Mouse (Mus musculus) frontal cortex, adult (tissue): ENCODE data around the gene Gna13.
A peak's percentile ranks its signal among the peaks of the same experiment; 100 is the strongest.

Experiments
- ATAC-seq: cut with Nextera tagmentation; 2 replicates; pipeline ENCODE4 v1.9.2; 2017; ENCODE audit warnings: mild to moderate bottlenecking, moderate library complexity, mixed read lengths; ENCODE audit not compliant: low TSS enrichment

Gna13 gene

GRCm38 (mm10) chr11:109375412-109375811 lies 12.8 kb downstream of the Gna13 start:
- ATAC-seq = no peak

- ATAC-seq = peak; percentile 63; the same call in 1 of the 2 replicates
Observed at GRCm38 (mm10) chr11:109376484-109377143, 14.0 kb downstream of the Gna13 start.

GRCm38 (mm10) chr11:109377477-109377876 lies 14.8 kb downstream of the Gna13 start:
- no peak for ATAC-seq

- no peak for ATAC-seq
Observed at GRCm38 (mm10) chr11:109378051-109378450, 15.4 kb downstream of the Gna13 start.

DNA sequence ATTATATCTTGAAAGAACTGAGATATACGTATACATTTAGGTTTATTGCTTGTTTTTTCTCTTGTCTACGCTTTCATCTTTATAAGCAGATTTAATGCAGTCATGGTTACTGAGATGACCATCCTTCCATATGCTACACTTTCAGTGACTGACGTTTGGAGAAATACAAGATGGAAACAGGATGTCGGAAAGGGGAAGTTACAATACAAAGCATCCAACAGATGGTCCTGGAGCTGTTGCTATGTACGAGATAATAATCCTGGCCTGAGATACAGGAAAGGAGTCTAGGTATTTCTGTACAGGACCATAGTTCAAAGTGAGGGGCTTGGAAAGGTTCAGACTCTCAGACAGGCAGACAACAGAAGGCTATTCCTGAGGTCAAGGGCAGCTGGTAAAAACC lies 18.0 kb downstream of the Gna13 start:
- ATAC-seq = no peak

DNA sequence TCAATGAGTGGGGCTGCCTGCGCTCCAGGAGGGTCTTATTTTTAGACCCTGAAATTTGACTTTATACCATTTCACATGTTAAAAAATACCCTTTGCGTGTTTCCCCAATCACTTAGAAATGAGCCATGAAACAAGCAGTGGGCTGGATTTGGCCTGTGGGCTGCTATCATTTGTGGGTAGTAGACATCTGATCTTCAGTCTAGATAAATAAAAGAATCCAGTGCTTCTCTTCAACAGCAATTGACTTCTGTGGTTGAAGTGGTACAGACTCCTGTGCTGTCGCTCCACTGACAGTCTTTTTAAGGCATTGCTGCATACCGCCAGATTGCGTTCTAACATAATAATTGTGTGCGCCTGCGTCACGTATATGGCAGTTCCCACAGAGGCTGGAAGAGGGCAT lies 22.7 kb downstream of the Gna13 start:
- peak; percentile 41; the same call in 1 of the 2 replicates for ATAC-seq

DNA sequence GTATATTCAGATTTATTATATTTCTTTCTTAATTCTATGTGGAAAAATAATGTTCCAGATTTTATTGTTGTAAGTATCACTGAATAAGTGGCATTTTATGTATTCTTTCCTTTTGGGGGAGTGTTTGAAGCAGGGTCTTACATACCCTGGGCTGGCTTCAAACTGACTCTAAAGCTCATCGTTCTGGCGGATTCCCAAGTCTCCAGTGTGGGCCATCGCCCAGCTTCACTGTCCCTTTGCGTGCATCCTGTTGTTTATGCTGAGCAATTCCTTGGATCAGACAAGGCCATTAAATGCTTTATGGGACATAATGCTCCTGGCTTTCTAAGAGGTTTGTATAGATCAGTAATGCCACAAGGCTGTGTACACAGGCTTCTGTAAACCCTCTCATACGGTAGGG lies 26.4 kb downstream of the Gna13 start:
- no peak for ATAC-seq

DNA sequence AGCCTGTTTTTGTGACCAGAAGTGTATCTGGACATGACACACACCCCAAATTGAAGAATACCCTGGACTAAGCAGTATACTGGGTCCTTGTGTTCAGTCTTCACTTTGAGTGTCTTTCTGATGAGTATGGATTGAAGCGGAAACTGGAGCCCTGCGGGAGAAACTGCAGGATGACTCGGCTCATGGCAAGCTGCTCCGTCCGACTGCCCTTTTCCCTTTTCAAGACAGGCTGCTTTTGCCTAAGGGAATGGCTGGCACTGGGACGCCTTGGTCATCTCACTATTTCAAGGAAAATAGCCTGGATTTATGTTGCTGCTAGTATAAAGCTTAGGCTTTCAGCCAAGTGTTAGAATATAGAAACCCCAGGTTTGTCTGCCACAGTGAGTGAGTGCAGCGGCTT lies 28.6 kb downstream of the Gna13 start:
- no peak for ATAC-seq

- ATAC-seq = no peak
Observed at GRCm38 (mm10) chr11:109391760-109392159, 29.1 kb downstream of the Gna13 start.

DNA sequence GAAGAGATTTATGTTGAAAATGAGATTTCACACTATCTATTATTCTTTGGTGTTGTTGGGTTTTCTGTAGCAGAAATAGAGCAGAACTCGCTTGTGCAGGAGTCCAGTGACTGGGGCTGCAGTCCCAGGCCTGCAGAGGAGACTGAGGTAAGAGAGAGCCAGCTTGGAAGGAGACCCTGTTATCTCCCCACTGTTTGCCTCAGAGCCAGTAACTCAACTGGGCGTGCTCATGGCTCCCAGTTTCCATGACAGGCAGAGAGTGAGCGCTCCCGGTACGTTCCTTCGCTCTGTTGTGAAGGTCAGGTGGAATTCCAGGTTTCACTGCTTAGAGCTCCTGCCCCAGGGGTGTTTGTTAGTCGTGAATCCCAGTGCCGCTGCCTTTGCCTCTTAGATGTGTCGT lies 30.0 kb downstream of the Gna13 start:
- no peak for ATAC-seq

GRCm38 (mm10) chr11:109394758-109395157 lies 32.1 kb downstream of the Gna13 start:
- ATAC-seq = peak; percentile 55

DNA sequence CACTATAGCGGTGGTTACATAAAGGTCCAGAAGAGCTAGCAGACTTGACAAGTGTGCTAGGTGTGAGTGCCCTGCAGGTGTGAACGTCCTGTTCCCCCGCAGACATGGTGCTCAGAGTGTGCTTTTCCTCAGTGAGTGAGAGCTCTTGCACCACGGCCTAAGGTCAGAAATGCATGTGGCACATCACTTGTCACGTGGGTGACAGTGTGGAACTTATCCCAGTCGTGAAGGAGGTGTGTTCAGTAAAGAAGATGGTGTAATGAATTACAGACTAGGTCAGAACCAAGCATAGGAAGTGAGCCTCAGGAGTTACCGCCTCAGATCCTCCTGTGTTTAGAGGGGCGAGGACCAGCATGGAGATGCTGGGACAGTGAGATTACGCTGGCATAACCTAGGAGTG lies 32.7 kb downstream of the Gna13 start:
- ATAC-seq = no peak

- no peak for ATAC-seq
Observed at GRCm38 (mm10) chr11:109406431-109406830, 43.8 kb downstream of the Gna13 start.

GRCm38 (mm10) chr11:109410197-109410980 lies 47.8 kb downstream of the Gna13 start:
- ATAC-seq = no peak

DNA sequence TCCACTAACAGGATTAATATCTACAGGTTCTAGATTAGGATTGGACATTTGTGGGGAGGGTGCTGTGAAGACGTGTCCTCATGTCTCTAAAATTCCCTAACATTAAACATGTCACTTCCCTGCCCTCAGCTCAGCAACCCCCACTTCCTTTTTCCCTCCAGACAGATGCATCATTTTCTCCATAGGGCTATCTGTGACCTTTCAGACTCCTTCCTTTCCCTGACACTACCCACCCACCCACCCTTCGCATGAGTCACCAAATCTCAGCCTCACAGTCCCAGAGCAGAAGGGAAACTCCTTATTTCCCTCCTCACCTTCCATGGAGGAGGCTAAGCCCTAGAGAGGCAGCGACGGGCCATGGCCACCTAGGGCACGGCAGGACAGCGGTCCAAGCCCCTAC lies 51.0 kb downstream of the Gna13 start, which contains the start of gene 9930022D16Rik:
Gene 9930022D16Rik (plus strand): TSS at position 301 of the 400 bp plus-strand sequence.
- no peak for ATAC-seq

- no peak for ATAC-seq
Observed at GRCm38 (mm10) chr11:109414802-109415201, 52.2 kb downstream of the Gna13 start.

GRCm38 (mm10) chr11:109416709-109417420 lies 54.2 kb downstream of the Gna13 start:
- ATAC-seq = no peak

GRCm38 (mm10) chr11:109417472-109418040 lies 54.9 kb downstream of the Gna13 start:
- no peak for ATAC-seq

- ATAC-seq = no peak
Observed at GRCm38 (mm10) chr11:109419461-109419860, 56.8 kb downstream of the Gna13 start.

DNA sequence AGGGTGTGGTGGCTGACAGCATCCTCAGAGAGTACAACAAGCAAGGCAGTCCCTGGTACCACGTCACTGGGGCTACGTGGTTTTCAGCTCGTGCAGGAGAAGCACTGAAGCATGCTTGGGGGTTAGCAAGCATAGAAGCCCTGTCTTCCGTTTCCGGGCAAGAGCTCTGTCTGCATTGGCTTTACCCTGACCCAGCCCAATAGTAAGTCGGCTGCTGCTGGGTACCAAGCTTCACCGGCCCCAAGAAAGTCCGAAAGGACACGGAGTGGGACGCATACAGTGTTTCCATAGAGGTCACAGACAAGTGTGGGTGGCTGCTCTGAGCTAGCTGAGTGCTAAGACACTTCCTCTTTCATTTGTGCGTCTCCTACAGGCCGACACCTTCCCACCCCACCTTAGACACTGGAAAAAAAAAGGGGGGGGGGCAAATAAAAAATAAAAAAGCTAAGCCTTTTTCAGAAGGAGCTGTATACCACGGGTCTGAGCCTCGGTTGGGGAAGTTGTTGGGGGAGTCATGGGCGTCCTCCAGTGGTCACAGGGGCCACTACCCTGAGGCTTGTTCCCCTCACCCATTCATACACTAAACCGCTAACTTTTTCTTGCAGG lies 57.4 kb downstream of the Gna13 start:
- ATAC-seq = no peak; the same call in 1 of the 2 replicates

DNA sequence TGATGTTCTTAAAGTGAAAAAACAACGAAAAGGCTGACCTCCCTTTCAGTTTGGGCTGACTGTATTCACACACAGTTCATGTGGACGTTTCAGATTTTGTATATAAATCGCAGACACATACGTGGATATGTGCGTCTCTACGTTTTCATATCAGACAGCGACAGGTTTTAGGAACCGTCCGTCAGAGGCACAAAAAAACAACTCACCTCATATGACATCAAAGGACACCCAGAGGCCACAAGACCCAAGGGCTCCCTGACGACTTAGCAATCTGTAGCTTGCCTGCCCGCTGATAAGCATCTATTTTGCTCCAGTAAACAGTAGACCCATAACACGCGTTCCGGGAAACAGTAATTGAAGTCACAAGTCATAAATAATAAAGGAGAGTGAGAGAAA lies 57.9 kb downstream of the Gna13 start:
- ATAC-seq = no peak

DNA sequence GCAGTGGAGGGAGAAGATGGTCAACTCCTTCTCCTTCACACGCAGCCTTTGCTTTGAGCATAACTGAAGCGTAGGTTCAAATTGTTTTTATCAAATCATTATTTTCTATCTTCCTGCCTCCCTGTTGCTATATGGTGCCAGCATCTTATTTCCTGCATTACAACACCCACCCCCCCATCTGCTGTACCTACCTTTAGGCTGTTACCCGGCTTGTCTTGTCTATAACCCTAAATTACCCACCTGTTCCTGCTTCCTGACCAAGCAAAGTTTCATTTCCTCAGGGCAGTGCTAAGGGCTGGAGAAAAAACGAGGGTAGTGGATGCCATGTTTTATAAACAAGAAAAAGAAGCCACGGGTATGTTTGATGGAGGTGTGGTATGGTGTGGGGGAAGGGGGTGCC lies 58.6 kb downstream of the Gna13 start:
- no peak for ATAC-seq
